Mouse (Mus musculus): ENCODE measurements around the gene Psma5. TPM values are rescaled to one million over a fixed set of nuclear protein-coding genes. Genes with fewer than 3 reads are reported as not detected.
"Not testable (repeated sequence)": the region's sequence is repeated elsewhere in the genome, so short reads cannot be mapped to it uniquely, and the experiment has no call there.

The Psma5 gene
- 10 to 100 TPM; 73.8 to 88.5 TPM for total RNA-seq (2021)

GRCm38 (mm10) chr3:108256719-108257637 is at the start of gene Psma5:
Gene Psma5 (plus strand): TSS chr3:108256926.
- peak; percentile 93 to 99 for DNase-seq (ENCODE audit: low spot score in 2 of 2)
- intact Hi-C loops (cut with DNase I), result loop anchor here (1.0 to 5.0 kb wide), 2 partner anchors 47 to 95 kb away; partner anchors contain the start of gene Atxn7l2

GRCm38 (mm10) chr3:108209001-108209400 is 47.7 kb upstream of the Psma5 start:
- intact Hi-C loops (cut with DNase I), result no loop called here
- no peak for DNase-seq (ENCODE audit: low spot score in 2 of 2)

DNA sequence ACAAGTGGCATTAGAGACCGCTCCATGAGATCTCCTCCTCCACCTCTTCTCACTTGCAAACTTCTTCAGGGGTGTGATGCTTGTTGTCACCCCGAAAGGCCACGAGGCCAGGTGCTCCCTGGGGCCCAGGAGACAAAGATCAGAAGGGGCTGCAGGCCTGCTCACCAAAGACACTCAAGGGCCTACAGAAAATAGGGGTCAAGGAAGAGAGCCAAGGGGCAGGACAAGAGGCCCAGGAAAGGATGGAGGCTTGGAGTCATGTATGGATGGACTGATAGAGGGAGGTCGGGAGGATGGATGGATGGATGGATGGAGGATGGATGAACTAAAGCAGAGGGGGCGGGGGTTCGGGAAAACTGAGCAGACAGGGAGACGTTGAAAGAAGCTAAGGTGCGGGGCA is 47.2 kb upstream of the Psma5 start:
- DNase-seq (ENCODE audit: low spot score in 2 of 2), result no peak
- intact Hi-C loops (cut with DNase I), result no loop called here

- DNase-seq (ENCODE audit: low spot score in 2 of 2), result peak; percentile 95 to 98
- intact Hi-C loops (cut with DNase I), result loop anchor here (1.0 kb wide), 2 partner anchors 13 to 47 kb away; no protein-coding TSS in a partner anchor
Measured at GRCm38 (mm10) chr3:108209946-108210770, 46.6 kb upstream of the Psma5 start.

GRCm38 (mm10) chr3:108210771-108211139 is 46.0 kb upstream of the Psma5 start, which contains the start of gene Atxn7l2:
Gene Atxn7l2 (minus strand): TSS chr3:108210934.
- intact Hi-C loops (cut with DNase I), result loop anchor here (1.0 kb wide), 2 partner anchors 13 to 47 kb away; no protein-coding TSS in a partner anchor
- peak in 1 of 2 experiments; percentile 92 for DNase-seq (ENCODE audit: low spot score in 2 of 2)

DNA sequence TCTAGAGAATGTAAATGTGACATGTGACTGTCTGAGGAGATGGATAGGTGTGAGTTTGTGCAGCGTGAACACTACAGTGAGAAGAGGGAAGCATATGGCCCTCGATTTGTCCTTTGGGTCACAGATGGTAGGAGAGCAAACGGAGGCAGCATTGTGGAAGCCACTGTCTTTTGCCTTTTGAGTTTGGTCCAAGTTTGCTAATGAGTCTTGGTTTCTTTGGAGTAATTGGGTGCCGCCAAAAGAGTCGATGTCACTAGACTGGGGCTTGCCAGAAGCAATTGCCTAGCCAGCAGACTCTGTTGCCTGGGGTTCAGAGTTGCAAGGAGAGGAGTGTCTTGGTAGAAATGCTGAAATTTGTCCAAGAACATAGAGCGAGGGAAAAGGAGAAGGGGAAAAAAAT is 44.9 kb upstream of the Psma5 start:
- no peak for DNase-seq (ENCODE audit: low spot score in 2 of 2)
- intact Hi-C loops (cut with DNase I), result no loop called here

DNA sequence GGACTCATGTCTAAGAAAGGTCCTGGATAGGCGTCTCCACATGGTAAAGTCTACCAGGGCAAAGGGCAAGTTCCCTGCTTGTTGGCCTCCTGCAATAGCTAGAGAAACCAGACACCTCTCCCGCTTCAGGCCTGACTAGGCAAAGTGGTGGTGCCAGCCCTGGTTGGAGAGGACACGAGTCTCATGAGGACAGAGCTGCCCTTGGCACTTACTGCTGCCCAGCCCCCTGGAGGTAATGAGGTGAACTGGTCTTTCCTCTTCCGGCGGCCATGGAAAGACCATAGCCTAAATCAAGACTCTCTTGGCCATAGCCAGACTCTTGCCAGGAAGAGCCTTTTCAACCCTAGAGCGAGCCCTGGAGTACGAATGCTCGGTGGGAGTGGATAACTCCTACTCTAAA is 44.3 kb upstream of the Psma5 start:
- intact Hi-C loops (cut with DNase I), result no loop called here
- DNase-seq (ENCODE audit: low spot score in 2 of 2), result no peak

- intact Hi-C loops (cut with DNase I), result no loop called here
- no peak for DNase-seq (ENCODE audit: low spot score in 2 of 2)
Measured at GRCm38 (mm10) chr3:108214734-108215133, 42.0 kb upstream of the Psma5 start.

DNA sequence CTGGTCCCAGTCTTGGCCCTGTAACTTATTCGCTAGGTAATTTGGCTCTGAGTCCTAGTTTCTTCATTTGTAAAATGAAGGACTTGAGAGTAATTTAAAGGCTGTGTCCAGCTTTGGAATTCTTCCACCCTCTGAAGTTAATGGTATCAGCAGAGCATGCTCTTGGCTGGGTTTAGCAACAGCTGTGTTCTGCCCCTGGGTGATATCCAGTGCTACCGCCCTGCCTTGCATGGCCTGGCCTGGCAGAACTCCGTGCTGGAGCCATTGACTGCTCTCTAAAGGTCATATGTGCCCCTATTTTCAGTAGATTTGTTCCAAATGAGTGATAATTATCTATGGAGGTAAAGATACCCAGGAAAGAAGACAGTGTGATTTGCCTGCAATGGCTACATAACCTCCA is 36.1 kb upstream of the Psma5 start:
- intact Hi-C loops (cut with DNase I), result no loop called here
- DNase-seq (ENCODE audit: low spot score in 2 of 2), result no peak

GRCm38 (mm10) chr3:108225711-108226557 is 30.8 kb upstream of the Psma5 start:
- intact Hi-C loops (cut with DNase I), result no loop called here

GRCm38 (mm10) chr3:108226558-108227350 is 30.0 kb upstream of the Psma5 start, which contains the start of gene Sypl2:
Gene Sypl2 (minus strand): TSS chr3:108226648.
- intact Hi-C loops (cut with DNase I), result no loop called here
- DNase-seq (ENCODE audit: low spot score in 2 of 2), result peak in 1 of 2 experiments; percentile 36

More at GRCm38 (mm10) chr3:108225711-108226557, 30.8 kb upstream of the Psma5 start:
- no peak for DNase-seq (ENCODE audit: low spot score in 2 of 2)

GRCm38 (mm10) chr3:108227521-108227920 is 29.2 kb upstream of the Psma5 start:
- intact Hi-C loops (cut with DNase I), result no loop called here
- DNase-seq (ENCODE audit: low spot score in 2 of 2), result no peak

DNA sequence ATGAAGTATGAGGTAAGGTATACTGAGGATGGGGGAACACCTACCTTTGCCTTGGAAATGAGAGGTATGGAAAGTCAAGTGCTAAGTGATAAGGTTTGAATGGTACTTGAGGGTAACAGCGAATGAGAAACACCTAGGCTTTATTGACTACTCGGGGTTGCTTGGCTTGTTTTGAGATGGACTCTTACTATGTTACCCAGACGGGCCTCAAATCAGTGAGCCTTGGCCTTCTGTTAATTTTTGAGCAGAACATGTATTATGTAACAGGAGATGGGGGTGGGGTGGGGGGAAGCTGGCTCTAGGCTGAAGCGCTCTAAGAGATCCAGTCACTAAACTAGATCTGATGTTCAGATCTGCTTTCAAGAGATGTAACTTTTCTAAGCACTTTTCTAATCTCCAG is 25.1 kb upstream of the Psma5 start:
- no peak for DNase-seq (ENCODE audit: low spot score in 2 of 2)
- intact Hi-C loops (cut with DNase I), result no loop called here

- DNase-seq (ENCODE audit: low spot score in 2 of 2); intact Hi-C loops (cut with DNase I): not testable (repeated sequence)
Measured at GRCm38 (mm10) chr3:108237474-108238102, 19.1 kb upstream of the Psma5 start.

- DNase-seq (ENCODE audit: low spot score in 2 of 2), result peak in 1 of 2 experiments; percentile 67
- intact Hi-C loops (cut with DNase I), result no loop called here
Measured at GRCm38 (mm10) chr3:108241243-108241839, 15.4 kb upstream of the Psma5 start.

GRCm38 (mm10) chr3:108246857-108247256 is 9.9 kb upstream of the Psma5 start:
- intact Hi-C loops (cut with DNase I), result no loop called here
- DNase-seq (ENCODE audit: low spot score in 2 of 2), result no peak

DNA sequence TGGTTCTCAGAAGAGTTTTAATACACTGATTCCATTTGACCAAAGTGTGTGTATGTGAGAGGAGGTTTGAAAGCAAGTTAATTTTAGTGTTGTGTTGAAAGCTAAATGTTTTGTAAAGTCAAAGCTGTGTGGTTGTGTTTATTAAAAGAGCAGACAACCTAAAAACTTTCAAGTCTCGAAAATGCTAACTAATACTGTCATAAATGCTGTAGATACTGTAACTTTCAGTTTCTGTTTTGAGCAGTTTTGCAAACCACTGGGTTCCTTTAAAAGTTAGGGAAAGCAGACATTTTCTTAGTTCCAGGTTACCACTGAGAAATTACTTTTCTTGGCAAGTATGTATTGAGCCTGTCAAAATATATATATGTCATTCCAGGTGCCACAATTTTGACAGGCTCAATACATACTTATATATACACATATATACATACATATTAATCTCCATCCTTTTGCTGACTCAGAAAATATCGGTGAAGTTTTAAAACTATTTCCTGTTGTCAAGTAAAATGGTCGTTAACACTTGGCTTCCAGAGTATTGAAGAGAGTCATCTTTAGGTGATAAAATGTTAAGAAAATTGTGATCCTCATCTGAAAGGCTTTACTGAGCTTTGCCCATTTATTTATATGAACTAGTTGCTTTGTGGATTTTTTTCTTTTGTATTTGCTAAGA is 1.2 kb downstream of the Psma5 start:
- intact Hi-C loops (cut with DNase I), result loop anchor here (1.0 to 5.0 kb wide), 2 partner anchors 48 to 96 kb away; partner anchors contain the start of gene Atxn7l2
- no peak for DNase-seq (ENCODE audit: low spot score in 2 of 2)

All from left cerebral cortex, postnatal 25 days (tissue).